Mouse (Mus musculus): ENCODE results near the gene Rtn4r.

DNA sequence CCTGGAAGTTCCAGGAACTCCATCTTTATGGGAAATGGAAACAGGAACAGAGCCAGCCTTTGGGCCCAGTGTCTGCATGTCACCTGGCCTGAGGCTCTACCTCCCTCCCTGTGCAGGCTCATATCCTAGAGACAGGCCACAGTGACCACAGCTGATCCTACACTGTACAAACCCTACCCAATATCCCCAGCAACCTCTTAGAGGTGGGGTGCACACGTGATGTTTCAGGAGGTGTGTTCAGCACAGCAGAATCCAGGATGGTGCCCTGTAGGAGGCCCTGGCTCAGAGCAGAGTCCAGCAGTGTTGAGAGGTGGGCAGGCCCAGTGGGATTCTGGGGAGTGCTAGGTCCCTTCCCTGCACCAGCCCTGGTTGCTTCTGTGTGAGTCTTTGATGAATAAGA, 4.0 kb upstream of the Rtn4r start:
- TF ChIP-seq POLR2A (IDR thresholded peaks at IDR 0.05; ENCODE audit: insufficient read depth, low read depth, low read length), result no peak
- no peak for TF ChIP-seq CTCF (IDR thresholded peaks at IDR 0.05; ENCODE audit: insufficient read depth, low read depth, low read length)
